Mouse (Mus musculus) frontal cortex, postnatal 10 days (tissue): Measurements from ENCODE around the gene Cpsf6.
"Not testable (repeated sequence)": the region's sequence is repeated elsewhere in the genome, so short reads cannot be mapped to it uniquely, and the experiment has no call there.

Source experiments
- DNase-seq, 2 experiments: peaks; one replicate each; pipeline ENCODE4 v3.0.0; 2022; ENCODE audit warnings: low spot score in 2 of 2, mixed read lengths in 1 of 2

Cpsf6 gene

DNA sequence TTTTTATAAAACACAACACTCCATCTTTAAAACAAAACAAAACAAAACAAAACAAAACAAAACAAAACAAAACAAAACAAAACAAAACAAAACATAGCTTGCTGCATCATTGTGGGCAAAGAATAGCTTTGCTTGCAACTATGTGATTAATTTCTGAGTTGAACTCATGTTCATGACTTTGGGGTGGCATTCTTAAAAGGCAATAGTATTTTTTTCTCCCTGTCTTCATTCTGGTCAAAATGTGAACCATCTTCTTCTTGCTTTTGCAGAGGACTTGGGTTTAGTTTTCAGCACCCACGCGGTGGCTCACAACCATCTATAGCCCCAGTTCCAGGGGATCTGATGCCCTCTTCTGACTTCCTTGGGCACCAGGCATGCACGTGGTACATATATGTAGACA is 20.0 kb upstream of the Cpsf6 start:
- DNase-seq: no peak

DNA sequence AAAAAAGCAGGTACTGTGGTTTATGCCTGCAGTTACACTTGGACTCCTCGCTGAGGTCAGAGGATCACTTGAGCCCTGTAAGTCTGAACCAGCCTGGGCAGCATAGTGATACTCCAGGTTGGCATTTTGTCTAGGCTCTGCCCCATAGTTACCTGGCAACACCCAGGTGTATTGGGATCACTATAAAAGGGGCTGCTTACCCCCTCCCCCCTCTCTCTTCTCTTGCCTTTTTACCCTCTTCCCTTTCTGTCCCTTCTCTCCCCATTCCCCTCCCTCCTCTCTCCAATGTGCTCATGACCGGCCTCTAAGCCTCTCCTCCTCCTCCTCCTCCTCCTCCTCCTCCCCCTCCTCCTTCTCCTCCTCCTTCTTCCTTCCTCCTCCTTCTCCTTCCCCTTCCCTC is 19.4 kb upstream of the Cpsf6 start:
- DNase-seq: no peak

- no peak for DNase-seq
These were observed 18.4 kb upstream of the Cpsf6 start for GRCm38 (mm10) chr10:117398044-117398780.

GRCm38 (mm10) chr10:117397106-117397625 is 17.4 kb upstream of the Cpsf6 start:
- no peak for DNase-seq

DNA sequence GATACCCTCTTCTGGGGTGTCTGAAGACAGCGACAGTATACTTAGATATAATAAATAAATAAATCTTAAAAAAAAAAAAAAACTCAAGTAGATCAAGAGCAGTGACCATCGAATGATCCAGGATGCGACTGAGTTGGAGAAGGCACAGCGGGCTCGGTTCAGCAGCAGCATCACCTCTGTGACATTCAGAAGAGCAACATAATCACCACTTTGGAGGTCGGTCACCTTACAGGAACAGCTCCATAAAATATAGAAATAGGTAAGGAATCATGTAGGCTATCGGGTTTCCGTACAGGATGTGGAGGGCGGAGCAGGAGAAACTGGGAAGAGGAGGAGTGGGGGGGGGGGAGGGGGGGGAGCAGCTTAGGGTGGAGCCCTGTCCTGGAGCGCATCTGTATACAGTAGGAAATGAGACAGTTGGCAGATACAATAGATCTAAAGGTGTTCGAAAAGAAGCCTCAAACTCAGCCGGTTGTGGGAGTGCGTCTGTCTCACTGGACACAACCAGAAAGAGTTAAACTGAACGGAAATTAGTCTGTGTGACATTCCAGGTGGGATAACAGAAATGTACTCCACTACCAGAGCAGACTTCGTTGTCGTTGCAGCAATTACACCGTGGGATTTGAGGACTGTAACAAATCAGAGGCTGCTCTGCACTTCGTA is 16.7 kb upstream of the Cpsf6 start:
- DNase-seq: no peak

DNA sequence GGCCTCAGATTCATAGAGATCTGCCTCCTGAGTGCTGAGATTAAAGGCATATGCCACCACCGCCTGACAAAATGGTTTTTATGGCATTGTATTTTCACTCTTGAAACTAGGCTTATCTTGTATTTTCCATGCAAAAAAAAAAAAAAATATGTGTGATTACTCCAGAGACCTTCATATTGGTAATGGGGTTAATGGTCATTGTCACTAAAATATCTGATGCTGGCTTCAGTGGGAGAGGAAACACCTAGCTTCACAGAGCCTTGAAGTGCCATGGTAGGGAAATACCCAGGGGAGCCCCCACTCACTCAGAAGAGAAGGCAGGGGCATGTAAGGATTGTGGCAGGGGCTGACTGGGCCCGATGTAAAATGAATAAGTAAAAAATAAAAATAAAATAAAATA is 16.0 kb upstream of the Cpsf6 start:
- DNase-seq: no peak

- DNase-seq: no peak
These were observed 15.1 kb upstream of the Cpsf6 start for GRCm38 (mm10) chr10:117394738-117395550.

GRCm38 (mm10) chr10:117393891-117394395 is 14.1 kb upstream of the Cpsf6 start:
- DNase-seq: no peak

DNA sequence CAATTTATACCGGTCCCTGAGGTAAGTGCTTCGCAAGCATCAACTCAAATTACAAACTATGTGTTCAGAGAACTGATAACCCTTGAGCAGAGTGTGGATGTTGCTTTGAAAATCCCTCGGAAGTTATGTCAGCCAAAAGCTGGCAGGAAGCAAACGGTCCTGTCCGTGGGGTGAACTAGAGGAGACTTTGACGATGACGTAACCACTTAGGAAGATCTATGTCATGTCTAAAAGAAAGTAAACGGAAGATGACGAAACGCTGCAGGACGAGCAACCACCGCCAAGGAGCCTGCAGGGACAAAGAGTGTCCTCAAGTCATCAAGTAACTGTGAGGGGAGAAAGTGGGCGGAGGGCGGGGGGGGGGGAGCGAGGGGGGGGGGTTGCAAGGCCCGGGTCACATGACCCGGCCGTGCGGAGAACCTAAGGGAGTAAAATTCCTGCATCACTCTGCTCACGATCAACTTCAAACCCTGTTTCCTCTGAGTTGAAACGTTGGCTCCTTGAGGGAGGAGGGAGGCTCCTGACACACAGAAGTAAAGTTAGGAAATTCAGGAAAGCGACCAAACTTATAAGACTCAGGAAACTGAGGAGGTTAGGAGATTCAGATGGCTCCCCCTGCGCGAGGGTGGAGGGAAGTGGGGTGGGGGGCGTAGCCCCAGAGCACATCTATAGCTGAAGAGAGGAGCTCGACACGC is 13.5 kb upstream of the Cpsf6 start:
- DNase-seq: no peak

DNA sequence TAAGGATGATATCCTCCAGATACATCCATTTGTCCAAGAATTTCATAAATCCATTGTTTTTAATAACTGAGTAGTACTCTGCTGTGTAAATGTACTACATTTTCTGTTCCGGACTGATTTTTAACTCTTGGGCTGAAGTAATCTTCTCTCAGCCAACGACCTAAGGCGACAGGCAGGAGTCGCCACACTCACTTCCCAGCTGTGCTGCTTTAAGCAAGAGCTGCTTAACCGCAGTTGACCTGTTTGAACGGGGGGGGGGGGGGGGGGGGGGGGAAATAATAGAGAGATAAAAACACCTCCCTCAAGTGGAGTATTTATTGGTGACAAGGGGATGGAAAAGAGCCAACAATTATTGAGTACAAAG is 13.0 kb upstream of the Cpsf6 start:
- no peak for DNase-seq

DNA sequence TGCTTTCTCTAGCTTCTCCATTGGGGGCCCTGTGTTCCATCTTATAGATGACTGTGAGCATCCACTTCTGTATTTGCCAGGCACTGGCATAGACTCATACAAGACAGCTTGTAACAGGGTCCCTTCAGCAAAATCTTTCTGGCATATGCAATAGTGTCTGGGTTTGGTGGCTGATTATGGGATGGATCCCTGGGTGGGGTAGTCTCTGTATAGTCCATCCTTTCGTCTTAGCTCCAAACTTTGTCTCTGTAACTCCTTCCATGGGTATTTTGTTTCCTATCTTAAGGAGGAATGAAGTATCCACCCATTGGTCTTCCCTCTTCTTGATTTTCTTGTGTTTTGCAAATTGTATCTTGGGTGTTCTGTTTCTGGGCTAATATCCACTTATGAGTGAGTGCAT is 12.6 kb upstream of the Cpsf6 start:
- DNase-seq: not testable (repeated sequence)

GRCm38 (mm10) chr10:117391801-117392200 is 12.0 kb upstream of the Cpsf6 start:
- DNase-seq: no peak

DNA sequence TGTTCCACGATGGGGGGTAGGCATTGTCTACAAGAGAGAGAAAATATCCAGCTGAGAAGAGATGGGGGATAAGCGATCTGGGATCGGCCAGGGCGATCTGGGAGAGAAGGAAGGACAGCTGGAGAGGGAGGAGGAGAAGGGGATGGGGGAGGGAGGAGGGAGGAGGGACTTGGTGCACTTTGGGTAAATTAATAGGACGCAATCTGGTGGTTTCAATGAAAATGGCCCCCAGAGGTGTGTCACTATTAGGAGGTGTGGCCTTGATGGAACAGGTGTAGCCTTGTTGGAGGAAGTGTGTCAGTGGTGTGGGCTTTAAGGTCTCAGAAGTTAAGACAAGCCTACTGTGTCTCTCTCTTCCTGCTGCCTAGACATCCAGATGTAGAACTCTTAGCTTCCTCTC is 11.2 kb upstream of the Cpsf6 start:
- DNase-seq: no peak

- no peak for DNase-seq
These were observed 10.4 kb upstream of the Cpsf6 start for GRCm38 (mm10) chr10:117389904-117390875.

GRCm38 (mm10) chr10:117389371-117389740 is 9.5 kb upstream of the Cpsf6 start:
- DNase-seq: no peak

DNA sequence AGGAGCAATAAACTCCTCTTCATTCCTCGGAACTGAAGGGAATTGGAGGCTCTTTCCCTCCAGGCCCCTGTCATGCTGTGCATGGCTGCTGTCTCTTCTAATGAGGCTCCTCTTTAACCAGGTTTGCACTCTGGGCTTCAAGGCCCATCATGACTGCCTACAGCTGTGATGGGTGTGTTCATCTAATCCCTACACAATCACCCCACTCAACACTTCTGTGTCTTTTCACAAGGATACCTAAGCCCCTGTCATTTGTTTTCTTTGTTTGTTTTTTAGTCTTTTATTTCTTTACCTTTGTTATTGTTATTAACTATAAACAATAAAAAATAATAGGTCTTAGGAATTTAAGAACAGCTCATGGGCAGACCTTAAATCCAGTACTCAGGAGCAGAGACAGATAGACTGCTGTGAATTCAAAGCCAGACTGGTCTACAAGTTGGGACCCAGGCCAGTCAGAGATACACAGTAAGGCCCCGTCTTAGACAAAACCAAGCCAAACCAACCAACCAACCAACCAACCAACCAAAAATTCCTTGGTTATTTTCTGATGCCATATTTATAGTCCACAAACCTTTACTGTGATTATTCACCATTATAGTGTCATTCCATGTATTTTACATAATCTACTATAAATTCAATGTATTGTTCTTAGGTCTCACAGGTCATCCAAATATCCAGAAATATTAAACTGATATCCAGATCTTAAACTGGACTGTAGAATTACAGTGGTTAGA is 9.0 kb upstream of the Cpsf6 start:
- no peak for DNase-seq

GRCm38 (mm10) chr10:117387961-117388636 is 8.3 kb upstream of the Cpsf6 start:
- not testable (repeated sequence) for DNase-seq

GRCm38 (mm10) chr10:117386981-117387380 is 7.2 kb upstream of the Cpsf6 start:
- no peak for DNase-seq

DNA sequence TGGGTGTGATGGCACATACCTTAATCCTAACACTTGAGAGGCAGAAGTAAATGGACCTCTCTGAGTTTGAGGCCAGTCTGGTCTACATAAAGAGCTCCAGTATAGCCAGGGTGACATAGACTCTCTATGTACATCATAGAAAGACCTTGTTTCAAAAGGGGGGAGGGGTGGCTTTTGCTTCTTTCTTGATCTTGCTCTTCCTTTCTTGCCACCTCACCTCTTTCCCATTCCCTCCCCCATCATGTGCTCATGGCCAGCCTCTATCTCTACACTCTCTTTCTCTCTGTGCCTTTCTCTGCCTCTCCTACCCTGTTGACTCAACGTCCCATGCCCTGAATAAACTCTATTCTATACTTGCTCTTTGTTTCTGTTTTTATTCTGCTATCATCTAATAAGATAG is 6.4 kb upstream of the Cpsf6 start:
- DNase-seq: no peak
